Mouse (Mus musculus) brain, embryonic 14.5 days (tissue): ENCODE measurements around the gene Rnf208. TPM values are rescaled to one million over a fixed set of nuclear protein-coding genes. Genes with fewer than 3 reads are reported as not detected.

ENCODE experiments used
- DNase-seq: peaks from one replicate; pipeline ENCODE4 v3.0.0-alpha.2; 2011; ENCODE audit warnings: low read depth
- CTCF ChIP-seq: fragments of 200-500 bp; IDR thresholded peaks from 2 replicates; pipeline ENCODE4 v1.5.1; 2012; ENCODE audit warnings: inconsistent platforms, mild to moderate bottlenecking, moderate library complexity, borderline replicate concordance; ENCODE audit not compliant: insufficient read depth, insufficient read length; ENCODE audit errors: extremely low read depth
- POLR2A ChIP-seq: fragments of 200-500 bp; IDR thresholded peaks from 2 replicates; pipeline ENCODE4 v1.6.1; 2012; ENCODE audit warnings: mild to moderate bottlenecking, inconsistent platforms, borderline replicate concordance; ENCODE audit not compliant: poor library complexity, insufficient read depth, insufficient read length, severe bottlenecking; ENCODE audit errors: extremely low read depth
- polyA plus RNA-seq: library from polyadenylated mRNA; depleted of rRNA; stranded (reverse); fragments of >200 nt; gene quantifications from 2 replicates; pipeline ENCODE4 v1.2.3, GENCODE M21; 2012

The Rnf208 gene
- polyA plus RNA-seq, 1 experiment: 148 TPM

DNA sequence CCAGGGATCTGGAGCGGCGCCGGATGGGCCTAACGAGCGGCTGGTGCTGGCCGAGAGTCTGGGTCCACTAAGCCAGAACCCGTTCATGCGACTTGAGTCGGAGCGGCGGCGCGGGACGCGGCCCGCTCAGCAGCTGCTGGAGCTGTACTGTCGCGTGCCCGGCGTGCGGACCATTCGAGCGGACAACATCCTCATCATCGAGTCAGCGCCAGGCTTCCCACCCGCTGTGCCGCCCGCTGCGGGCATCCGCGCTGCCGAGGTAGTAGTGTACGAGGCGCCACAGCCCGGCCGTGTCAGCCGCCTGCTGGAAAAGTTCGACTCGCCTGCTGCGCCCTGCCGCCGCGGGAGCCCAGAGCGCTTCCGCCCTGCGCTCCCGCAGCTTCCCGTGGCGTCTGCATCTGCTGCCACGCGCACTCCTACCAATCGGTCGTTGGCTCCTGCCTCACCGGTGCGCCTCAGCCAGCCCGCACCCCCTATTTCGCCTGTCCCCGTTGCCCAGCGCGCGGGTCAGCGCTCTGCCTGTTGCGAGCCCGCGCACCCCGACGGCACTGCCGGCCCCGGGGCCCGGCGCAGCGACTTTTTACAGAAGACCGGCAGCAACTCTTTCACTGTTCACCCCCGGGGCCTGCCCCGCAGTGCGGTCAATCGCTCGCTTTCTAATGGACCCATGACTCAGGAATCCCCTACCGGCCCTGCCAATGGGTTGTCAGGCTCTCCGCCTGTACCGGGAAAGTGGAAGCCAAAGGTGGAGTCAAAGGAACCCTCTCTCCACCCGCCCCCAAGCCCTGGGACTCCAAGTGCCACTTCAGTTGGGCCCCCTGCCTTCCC is 21.0 kb downstream of the Rnf208 start:
- TF ChIP-seq CTCF: no peak
- no peak for TF ChIP-seq POLR2A
- DNase-seq: peak; percentile 58

DNA sequence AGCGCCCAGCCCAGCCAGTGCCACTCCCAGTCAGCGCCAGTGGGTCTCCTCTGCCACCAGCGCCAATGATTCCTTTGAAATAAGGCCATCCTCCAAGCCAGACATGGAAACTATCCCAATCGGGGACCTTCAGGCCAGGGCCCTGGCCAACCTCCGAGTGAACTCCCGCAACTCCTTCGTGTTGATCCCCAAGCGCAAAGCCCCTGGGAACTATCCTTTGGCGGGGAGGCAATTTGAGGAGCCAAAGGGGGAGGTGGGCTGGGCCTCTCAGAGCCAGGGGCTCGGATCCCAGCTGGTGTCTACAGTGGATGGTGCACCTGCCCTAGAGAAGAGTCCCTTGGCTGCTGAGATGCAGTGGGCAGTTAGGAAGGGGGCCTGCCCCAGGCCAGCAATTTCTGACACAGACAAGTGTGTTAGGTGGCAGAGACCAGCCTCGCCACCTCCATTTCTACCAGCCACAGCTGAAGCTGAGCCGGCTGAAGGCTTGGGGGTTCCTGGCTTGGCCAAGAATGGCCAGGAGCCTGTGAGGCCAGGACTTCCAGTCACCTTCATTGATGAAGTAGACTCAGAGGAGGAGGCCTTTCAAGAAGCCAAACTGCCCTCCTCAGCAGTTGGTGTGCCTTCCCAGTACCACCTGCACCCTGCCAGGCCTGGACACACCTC is 21.7 kb downstream of the Rnf208 start:
- no peak for DNase-seq
- no peak for TF ChIP-seq CTCF
- no peak for TF ChIP-seq POLR2A

DNA sequence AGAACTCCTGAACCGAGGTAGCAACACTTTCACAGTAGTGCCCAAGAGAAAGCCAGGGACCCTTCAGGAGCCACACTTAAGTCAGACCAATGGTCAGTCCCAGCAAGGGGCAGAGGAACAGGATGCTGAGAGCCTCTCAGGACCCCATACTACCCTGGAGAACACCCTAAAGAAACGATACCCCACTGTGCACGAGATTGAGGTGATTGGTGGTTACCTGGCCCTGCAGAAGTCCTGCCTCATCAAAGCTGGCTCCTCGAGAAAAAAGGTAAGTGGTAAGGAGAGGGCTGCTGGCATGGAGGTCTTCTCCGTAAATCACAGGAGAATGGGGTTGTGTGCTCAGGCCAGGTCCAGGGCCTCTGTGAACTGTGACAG is 22.2 kb downstream of the Rnf208 start:
- DNase-seq: no peak
- TF ChIP-seq CTCF (no peak), POLR2A (no peak)

DNA sequence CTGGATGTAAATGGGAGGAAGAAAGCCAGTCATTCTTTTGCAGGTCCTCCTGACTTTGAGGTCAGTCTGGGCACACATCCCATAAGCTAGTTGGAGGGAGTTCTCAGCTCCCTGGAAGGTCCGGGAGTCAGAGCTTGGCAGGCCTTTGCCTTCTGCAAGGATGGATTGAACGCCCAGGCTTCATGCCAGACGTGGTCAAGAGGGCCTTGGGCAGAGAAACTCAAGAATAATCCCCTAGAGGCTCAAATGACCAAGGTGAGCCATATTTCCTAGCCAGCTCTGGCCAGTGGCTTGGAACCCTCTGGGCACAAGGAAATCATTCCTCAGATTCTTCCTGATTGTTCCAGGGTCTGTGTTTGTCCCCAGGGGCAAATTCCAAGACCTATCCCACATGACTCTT is 22.8 kb downstream of the Rnf208 start:
- DNase-seq: no peak
- TF ChIP-seq CTCF (no peak), POLR2A (no peak)

DNA sequence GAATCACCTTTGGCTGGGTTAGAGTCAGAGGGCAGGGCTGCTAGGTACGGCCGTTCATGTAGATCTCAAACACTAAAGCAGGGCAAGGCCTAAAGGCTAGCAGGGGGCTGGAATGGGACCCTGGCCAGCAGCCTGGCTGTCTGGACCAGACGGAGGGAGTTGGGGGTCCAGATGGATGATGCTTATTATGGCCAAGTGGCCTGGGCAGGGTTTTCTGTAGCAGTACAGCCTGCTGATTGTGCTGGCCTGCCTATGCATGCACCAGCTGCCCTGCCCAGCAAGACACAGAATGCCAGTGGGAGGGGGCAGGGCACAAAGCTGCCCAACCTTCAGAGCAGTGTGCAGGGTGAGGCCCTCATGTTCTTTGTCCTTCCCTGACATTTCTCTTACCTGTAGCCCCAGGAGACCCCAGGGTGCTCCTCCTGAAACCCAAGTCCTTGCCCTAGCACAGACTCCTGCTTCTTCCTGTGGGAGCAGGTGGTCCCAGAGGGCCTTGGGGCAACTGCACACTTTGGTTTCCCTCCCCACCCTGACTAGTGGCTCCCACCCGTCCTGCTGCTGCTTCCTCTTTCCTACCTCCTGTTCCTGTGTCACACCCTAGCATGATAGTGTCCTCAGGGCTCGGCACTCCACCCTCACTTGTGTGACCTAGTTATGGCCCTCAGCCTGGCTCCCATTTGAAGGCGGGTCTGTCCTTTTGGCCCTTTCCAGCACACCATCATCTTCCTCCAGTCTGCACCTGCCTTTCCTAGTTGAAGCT is 24.0 kb downstream of the Rnf208 start:
- peak; percentile 50 for DNase-seq
- TF ChIP-seq POLR2A (no peak), CTCF (no peak)

DNA sequence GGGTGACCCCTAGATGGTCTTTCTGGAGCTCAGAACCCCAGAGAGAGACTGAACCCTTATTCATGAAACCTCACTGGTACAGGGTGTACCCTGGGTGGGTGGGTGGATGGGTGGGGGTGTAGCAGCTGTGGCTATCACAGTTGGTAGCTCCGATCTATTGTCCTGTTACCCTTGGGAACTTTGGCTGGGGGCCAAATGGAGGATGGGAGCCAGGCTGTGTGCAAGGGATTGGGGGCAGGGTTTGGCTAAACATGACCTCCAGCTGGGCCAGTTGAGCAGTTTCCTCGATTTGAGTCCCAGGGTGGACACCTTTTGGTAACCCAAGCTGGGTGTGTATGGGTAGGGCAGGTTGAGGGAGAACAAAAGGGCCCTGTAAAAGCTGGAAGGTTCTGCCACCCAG is 24.7 kb downstream of the Rnf208 start:
- no peak for TF ChIP-seq CTCF
- no peak for TF ChIP-seq POLR2A
- DNase-seq: peak; percentile 29

DNA sequence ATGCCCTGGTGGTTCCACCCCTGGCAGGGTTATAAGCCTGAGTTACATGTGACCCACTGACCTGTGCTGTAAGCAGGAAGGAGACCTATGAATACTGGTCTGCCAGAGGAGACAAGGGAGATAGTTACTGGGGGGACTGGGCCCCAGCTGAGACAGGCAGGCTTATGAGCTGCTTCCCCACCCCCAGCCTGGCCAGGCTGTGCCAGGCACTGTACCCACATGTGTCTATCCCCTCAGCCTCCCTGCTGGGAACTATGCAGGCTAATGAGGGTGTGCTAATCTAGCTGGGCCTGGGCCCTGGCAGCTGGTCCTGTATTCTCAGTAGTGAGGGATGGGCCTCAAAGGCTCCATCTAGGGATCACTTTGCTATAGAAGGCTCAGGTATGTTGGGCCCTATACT is 25.2 kb downstream of the Rnf208 start:
- TF ChIP-seq CTCF (no peak), POLR2A (no peak)

DNA sequence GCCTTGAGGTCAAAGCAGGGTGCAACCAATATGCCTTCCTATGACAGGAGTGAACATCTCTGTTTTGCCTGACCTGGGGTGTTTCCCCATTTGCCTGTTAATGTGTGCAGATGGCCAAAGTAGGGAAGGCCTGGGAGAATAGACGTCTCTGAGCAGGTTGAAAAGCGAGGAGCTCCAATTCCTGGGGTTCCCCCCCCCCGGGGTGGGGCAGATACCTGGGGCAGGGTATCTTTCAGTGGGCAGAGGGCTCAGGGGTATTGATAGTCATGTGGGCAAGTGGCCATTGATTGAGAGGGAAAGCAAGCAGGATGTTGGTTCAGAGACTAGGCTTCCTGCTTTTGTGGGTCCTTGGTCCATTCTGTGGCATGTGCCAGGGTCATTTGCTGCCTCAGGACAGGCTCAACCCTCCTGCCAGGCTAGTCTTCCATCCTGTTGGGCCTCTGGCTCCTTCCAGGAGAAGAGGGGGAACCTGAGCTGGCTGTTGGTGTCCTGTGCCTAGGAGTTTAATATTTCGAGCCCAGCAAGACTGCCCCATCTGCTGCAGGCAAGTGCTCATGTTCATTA is 25.8 kb downstream of the Rnf208 start:
- DNase-seq: no peak
- no peak for TF ChIP-seq CTCF
- no peak for TF ChIP-seq POLR2A

More for the DNA sequence above, 25.2 kb downstream of the Rnf208 start:
- DNase-seq: peak; percentile 61

DNA sequence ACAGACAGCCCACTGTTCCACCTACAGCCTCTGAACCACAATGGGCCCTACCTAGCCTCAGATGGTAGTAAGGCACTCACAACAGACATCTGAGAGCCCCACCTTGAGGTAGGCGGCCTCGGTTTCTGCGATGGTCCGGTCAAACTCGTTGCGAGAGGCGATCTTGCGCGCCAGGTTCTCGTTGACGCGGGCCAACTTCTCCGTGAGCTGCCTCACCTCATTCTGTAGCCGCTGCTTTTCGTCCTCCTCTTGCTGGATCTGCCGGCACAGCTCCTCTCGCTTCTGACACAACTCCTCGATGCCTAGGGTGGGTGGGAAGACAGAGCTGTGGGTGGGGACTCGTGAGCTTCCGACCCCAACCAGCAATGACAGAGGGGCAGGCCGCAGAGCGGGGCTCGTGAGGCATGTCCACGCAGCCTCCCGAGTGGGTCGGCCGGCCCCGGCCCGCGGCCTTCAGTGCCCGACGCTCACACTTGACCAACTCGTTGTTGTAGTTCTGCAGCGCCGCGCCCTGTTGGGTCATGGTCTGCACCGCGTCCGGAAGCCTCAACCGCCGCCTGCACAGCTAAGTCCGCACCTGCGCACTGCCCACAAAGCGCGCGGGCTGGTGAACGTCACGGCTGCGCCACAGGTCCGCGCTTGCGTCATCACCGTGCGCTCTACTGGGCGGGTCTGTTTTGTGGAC is 29.9 kb downstream of the Rnf208 start, which contains the start of the genes Ssna1 and Anapc2:
TSS of gene Ssna1 (minus strand) at position 612 of the 685 bp plus-strand sequence.
TSS of gene Anapc2 (plus strand) at position 652 of the 685 bp plus-strand sequence.
- DNase-seq: peak; percentile 99
- peak; percentile 11; the same call in 1 of the 2 replicates for TF ChIP-seq CTCF
- TF ChIP-seq POLR2A: peak; percentile 74; the same call in 1 of the 2 replicates

DNA sequence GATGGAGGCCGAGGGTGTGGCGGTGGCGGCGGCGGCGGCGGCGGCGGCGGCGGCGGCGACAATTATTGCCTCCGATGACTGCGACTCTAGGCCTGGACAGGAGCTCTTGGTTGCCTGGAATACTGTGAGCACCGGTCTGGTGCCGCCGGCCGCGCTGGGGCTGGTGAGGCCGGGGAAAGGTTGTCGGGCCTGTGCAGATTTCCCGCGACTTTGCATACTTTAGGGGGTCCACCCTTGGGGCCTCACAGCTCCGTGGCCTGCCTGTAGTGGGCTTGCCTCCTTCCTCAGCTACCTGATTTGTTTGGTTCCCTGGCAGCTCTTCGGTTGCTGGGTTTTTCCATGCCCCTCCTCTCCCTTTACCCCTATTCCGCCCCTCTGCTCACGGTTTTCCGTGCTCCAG is 30.5 kb downstream of the Rnf208 start:
- TF ChIP-seq CTCF: no peak
- DNase-seq: no peak
